Mouse (Mus musculus) layer of hippocampus, adult 11-12 months (tissue): ENCODE data around the gene Creg2.
"Not testable (repeated sequence)": the region's sequence is repeated elsewhere in the genome, so short reads cannot be mapped to it uniquely, and the experiment has no call there.

Experiments used
- DNase-seq: peaks from one replicate; pipeline ENCODE4 v3.0.0; 2022; ENCODE audit warnings: low spot score

Creg2 gene

GRCm38 (mm10) chr1:39651241-39651548 lies at the start of gene Creg2:
TSS of gene Creg2 (minus strand) at chr1:39651474.
- no peak for DNase-seq

- no peak for DNase-seq
Observed at GRCm38 (mm10) chr1:39700599-39701273, 49.5 kb upstream of the Creg2 start.

- DNase-seq = no peak
Observed at GRCm38 (mm10) chr1:39698456-39698855, 47.2 kb upstream of the Creg2 start.

- DNase-seq = no peak
Observed at GRCm38 (mm10) chr1:39695198-39695597, 43.9 kb upstream of the Creg2 start.

GRCm38 (mm10) chr1:39694756-39695155 lies 43.5 kb upstream of the Creg2 start:
- no peak for DNase-seq

GRCm38 (mm10) chr1:39691974-39692373 lies 40.7 kb upstream of the Creg2 start:
- DNase-seq = no peak

- no peak for DNase-seq
Observed at GRCm38 (mm10) chr1:39691061-39691460, 39.8 kb upstream of the Creg2 start.

- no peak for DNase-seq
Observed at GRCm38 (mm10) chr1:39688573-39688972, 37.3 kb upstream of the Creg2 start.

- no peak for DNase-seq
Observed at GRCm38 (mm10) chr1:39687279-39687678, 36.0 kb upstream of the Creg2 start.

GRCm38 (mm10) chr1:39685841-39686240 lies 34.6 kb upstream of the Creg2 start:
- DNase-seq = peak; percentile 88

GRCm38 (mm10) chr1:39681638-39682037 lies 30.4 kb upstream of the Creg2 start:
- no peak for DNase-seq

GRCm38 (mm10) chr1:39680546-39680945 lies 29.3 kb upstream of the Creg2 start:
- no peak for DNase-seq

- DNase-seq = no peak
Observed at GRCm38 (mm10) chr1:39678883-39679282, 27.6 kb upstream of the Creg2 start.

- no peak for DNase-seq
Observed at GRCm38 (mm10) chr1:39676221-39676876, 25.1 kb upstream of the Creg2 start.

GRCm38 (mm10) chr1:39672362-39673105 lies 21.3 kb upstream of the Creg2 start:
- no peak for DNase-seq

GRCm38 (mm10) chr1:39670211-39670935 lies 19.1 kb upstream of the Creg2 start:
- DNase-seq = no peak

GRCm38 (mm10) chr1:39666751-39667252 lies 15.5 kb upstream of the Creg2 start:
- DNase-seq = no peak

GRCm38 (mm10) chr1:39664039-39664625 lies 12.9 kb upstream of the Creg2 start:
- DNase-seq = no peak

GRCm38 (mm10) chr1:39663050-39663449 lies 11.8 kb upstream of the Creg2 start:
- no peak for DNase-seq

- DNase-seq = no peak
Observed at GRCm38 (mm10) chr1:39656976-39657529, 5.8 kb upstream of the Creg2 start.

- DNase-seq = not testable (repeated sequence)
Observed at GRCm38 (mm10) chr1:39654901-39655300, 3.6 kb upstream of the Creg2 start.

GRCm38 (mm10) chr1:39653028-39653427 lies 1.8 kb upstream of the Creg2 start:
- DNase-seq = no peak
